Mouse (Mus musculus) gastrocnemius, postnatal 14 days (tissue): ENCODE results near the gene Olfr622. TPM values are rescaled to one million over a fixed set of nuclear protein-coding genes. Genes with fewer than 3 reads are reported as not detected.

Experiments used
- DNase-seq: peaks from one replicate; pipeline ENCODE4 v3.0.0; 2021; ENCODE audit warnings: mixed read lengths
- intact Hi-C: fragments of 180-260 bp; cut with DNase I; formaldehyde crosslinking; loops from one replicate; pipeline ENCODE4 v1.15.1; 2025; ENCODE audit warnings: low total_unique reads
- long read RNA-seq, 2 experiments: library from polyadenylated mRNA; stranded (forward); transcript quantifications; one replicate each; pipeline ENCODE4 v2.0.0; 2021
- total RNA-seq, 2 experiments: library from RNA; stranded (reverse); gene quantifications; 2 replicates each; pipeline ENCODE4 v1.2.3; 2021

Olfr622 gene
- total RNA-seq = not detected
- long read RNA-seq, experiment 1 = 0 reads
- long read RNA-seq, experiment 2 = 0 reads

DNA sequence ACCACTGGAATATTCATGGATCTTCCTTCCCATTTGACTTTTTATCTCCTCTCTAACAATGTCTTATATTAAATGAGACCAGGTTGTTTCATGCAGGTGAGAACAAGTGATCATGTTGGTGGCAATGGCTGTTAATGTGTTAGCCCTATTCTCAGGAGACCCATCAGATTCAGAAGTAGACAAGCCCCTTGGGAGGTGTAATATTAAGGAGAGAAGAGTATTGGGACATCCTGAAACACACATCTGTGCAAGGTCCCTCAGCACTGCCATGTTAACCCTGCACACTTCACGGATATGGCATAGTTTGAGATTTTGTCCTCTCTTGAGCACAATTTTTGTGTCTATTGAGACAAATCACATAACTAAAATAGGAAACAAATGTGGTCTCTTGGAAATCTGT, at the start of gene Olfr622:
Gene Olfr622 (minus strand): TSS at position 101 of the 400 bp plus-strand sequence.
- intact Hi-C loops = no loop called here
- DNase-seq = no peak

DNA sequence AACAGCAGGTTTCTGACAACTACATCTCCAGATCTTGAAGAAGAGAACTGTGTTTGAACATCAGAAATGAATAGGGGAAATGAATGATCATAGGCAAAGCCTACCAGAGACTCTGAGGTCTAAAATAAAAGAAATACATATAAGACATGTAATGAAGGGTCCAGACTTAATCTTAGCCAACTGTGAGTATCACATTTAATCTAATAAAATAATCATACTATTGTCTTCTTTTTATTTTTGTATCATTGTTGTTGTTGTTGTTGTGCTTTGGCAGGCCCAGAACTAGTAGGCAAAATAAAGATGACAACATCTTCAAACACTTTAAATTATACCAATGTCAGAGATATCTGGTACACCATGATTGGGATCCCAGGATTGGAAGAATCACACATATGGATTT, 39.9 kb upstream of the Olfr622 start, which contains the start of gene Olfr625-ps1:
Gene Olfr625-ps1 (plus strand): TSS at position 301 of the 400 bp plus-strand sequence.
- DNase-seq = no peak
- intact Hi-C loops = no loop called here

DNA sequence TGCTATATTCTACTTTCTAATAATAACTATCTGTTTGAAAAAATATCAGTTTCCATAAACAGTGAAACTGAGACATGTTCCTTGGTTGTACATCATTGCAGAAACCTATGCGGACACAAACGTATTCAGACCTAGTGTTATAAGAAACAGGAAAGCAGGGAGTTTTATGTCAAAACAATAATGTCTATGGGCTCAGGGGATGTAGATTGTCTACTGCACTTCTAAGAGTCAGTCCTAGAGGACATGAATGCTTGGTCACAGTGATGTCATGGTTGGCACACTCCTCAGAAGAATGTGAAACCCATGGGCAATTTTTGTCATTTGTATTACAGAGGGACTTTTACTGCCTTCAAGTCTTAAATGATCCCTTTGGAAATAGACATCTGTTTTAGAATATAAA, 28.6 kb upstream of the Olfr622 start, which contains the start of gene Olfr624:
Gene Olfr624 (minus strand): TSS at position 101 of the 400 bp plus-strand sequence.
- no peak for DNase-seq
- intact Hi-C loops = no loop called here

DNA sequence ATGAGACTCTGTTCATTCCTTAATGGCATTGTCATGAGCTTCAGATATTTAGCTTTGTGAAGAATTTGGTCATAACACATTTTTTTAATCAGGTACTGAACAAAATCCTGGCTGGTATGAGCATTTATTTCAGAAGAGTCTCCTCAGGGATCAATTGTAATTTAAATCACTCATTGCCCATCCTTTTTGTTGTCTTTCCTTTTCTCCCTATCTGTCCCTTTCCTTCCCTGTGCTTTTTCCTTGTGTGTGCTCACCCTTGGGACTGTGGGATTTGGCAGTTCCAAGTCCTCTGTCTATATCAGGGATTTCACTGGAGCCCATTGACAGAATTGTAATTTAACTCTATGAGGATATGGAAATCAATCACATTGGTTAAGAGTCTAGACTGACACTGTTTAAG, 21.1 kb upstream of the Olfr622 start, which contains the start of gene Olfr623:
Gene Olfr623 (minus strand): TSS at position 101 of the 400 bp plus-strand sequence.
- no peak for DNase-seq
- intact Hi-C loops = no loop called here

DNA sequence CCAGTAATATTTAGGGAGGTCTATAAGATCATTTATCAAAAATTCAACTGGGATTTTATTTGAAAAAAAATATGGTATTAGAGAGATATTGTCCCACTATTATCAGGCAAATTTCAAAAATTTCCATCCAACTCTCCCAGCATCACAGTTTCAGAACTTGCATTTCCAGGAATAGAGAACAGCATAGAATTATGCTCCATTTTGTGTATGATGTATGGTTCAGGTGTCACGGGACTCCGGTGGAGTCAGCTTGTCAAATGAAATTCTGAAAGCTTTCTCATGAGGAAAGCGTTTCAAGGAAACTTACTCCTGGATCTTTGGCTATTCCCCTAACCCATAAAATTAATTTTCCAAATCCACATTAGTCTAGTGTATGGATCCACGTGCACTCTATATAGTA, 1.6 kb upstream of the Olfr622 start:
- intact Hi-C loops = no loop called here
- DNase-seq = no peak

DNA sequence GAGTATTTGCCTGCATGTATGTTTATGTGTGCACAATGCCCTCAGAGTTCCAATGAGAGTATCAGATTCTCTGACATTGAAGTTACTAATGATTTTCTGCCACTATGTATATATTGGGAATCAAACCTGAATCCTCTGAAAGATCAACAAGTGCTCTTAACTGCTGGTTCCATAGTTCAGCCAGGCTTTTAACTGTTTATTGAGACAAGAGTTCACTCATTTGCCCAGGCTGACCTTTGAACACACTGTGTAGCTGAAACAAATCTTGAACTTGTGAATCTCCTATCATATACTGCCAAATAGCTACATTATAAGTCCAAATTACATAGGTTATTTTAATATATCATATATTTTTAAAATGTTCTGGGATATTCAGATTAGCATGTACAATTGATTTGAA, 5.7 kb downstream of the Olfr622 start:
- DNase-seq = no peak
- intact Hi-C loops = no loop called here

DNA sequence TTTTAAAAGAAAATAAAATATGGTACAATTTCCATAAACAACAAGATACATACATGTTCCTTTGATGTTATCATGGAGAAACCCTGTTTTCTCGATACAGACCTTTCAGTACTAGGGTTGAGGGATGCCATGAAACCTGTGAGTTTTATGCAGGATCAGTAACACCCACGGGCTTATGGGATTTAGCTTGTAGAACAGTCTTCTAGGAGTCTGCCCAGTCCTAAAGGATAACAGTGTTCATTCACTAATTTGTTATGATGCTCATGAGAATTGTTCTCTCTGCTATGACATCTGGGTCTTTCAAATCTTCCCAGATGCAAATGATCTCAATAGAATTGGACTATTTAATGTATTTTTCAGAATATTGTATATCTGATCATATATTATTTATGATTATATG, 30.1 kb downstream of the Olfr622 start, which contains the start of gene Olfr620:
Gene Olfr620 (minus strand): TSS at position 101 of the 400 bp plus-strand sequence.
- no peak for DNase-seq
- intact Hi-C loops = no loop called here

DNA sequence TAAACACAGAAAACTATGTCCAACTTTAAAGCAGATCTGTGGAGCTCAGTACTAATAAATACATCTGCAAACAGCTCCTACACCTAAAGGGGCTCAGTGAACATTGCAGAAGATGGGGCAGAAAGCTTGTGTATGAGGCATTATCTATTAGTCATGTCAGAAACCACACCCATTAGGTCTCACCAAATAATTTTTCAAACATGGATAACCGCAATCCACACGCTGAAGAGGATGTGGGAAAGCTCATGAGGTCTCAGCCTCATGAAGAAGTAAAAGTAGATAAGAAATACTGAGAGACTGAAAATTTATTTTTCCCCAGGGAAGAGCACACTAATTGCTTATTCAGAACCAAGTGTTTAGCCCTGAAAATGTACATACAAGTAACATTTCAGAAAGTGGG, 35.1 kb downstream of the Olfr622 start:
- no peak for DNase-seq
- intact Hi-C loops = no loop called here

DNA sequence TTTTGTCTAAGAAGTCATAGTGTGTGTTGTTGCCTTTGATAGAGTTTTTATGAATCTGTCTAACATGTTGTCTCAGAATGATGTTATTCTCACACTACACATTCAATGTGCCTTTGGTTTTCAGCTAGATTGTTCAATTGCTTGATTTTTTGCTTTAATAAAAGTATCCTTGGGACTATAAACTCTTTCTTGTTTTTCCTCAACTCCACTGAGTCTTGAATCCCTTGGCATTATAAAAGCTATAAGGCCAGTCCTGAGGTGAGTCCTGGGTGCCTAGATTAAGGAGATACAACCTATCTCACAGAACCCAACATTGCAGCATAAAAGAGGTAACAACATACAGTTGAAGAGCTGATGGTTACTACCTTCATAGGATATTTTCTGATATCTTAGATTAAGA, 42.2 kb downstream of the Olfr622 start, which contains the start of gene Olfr619:
Gene Olfr619 (plus strand): TSS at position 301 of the 400 bp plus-strand sequence.
- no peak for DNase-seq
- intact Hi-C loops = no loop called here

DNA sequence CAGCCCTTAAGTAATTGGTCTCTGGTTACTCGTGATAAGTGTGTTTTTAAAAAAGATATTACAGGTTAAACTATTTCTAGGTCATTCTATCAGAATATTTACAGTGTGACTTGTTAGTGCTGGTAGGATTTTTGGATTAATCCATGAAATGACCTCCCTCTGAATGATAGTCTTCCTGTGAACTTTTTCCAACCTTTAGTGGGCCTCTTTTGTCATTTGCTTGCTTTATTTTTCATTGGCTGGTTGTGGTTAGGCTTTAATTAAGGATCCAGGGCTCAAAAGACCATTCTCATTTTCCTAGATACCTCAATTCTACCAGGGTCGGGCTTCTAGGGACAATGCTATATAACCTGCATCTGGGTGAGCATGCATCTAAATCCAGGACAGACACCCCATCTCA, 52.7 kb downstream of the Olfr622 start, which contains the start of gene Olfr618:
Gene Olfr618 (plus strand): TSS at position 301 of the 400 bp plus-strand sequence.
- intact Hi-C loops = no loop called here
- DNase-seq = no peak

Other genes starting within 250 kb of the Olfr622 start
- gene Usp17lc, start 227.6 kb downstream of the Olfr622 start, total RNA-seq = not detected
- gene Olfr605, start 197.3 kb downstream of the Olfr622 start, total RNA-seq = not detected
- gene Olfr606, start 193.7 kb downstream of the Olfr622 start, total RNA-seq = not detected
- not detected for gene Olfr607, start 178.6 kb downstream of the Olfr622 start, total RNA-seq
- gene Olfr608, start 172.8 kb downstream of the Olfr622 start, total RNA-seq = not detected
- gene Olfr609, start 144.6 kb downstream of the Olfr622 start, total RNA-seq = not detected
- not detected for gene Olfr610, start 130.6 kb downstream of the Olfr622 start, total RNA-seq
- not detected for gene Olfr611, start 121.9 kb downstream of the Olfr622 start, total RNA-seq
- gene Olfr612, start 100.0 kb downstream of the Olfr622 start, total RNA-seq = not detected
- not detected for gene Olfr613, start 94.6 kb downstream of the Olfr622 start, total RNA-seq
- gene Olfr615, start 86.6 kb downstream of the Olfr622 start, total RNA-seq = not detected
- not detected for gene Olfr616, start 73.6 kb downstream of the Olfr622 start, total RNA-seq
- gene Olfr617, start 69.6 kb downstream of the Olfr622 start, total RNA-seq = not detected
- gene Olfr618, start 52.6 kb downstream of the Olfr622 start, total RNA-seq = not detected
- gene Olfr619, start 42.1 kb downstream of the Olfr622 start, total RNA-seq = not detected
- not detected for gene Olfr620, start 30.2 kb downstream of the Olfr622 start, total RNA-seq
- not detected for gene Olfr623, start 21.0 kb upstream of the Olfr622 start, total RNA-seq
- gene Olfr624, start 28.5 kb upstream of the Olfr622 start, total RNA-seq = not detected
- gene Olfr625-ps1, start 40.0 kb upstream of the Olfr622 start, total RNA-seq = not detected
- not detected for gene Olfr243, start 72.0 kb upstream of the Olfr622 start, total RNA-seq
- not detected for gene Olfr628, start 87.7 kb upstream of the Olfr622 start, total RNA-seq
- gene Olfr629, start 102.2 kb upstream of the Olfr622 start, total RNA-seq = not detected
- gene Olfr630, start 114.6 kb upstream of the Olfr622 start, total RNA-seq = not detected
- not detected for gene Olfr69, start 128.9 kb upstream of the Olfr622 start, total RNA-seq
- not detected for gene Olfr68, start 137.0 kb upstream of the Olfr622 start, total RNA-seq
- not detected for gene Olfr67, start 149.1 kb upstream of the Olfr622 start, total RNA-seq
- 100 to 1,000 TPM; 114 to 127 TPM for gene Hbb-bt, start 171.3 kb upstream of the Olfr622 start, total RNA-seq
- gene Hbb-bs, start 185.4 kb upstream of the Olfr622 start, total RNA-seq = 1,000 to 10,000 TPM; 1,097 to 1,122 TPM
- not detected for gene Hbb-bh2, start 197.8 kb upstream of the Olfr622 start, total RNA-seq
- gene Hbb-bh1, start 200.5 kb upstream of the Olfr622 start, total RNA-seq = not detected
- not detected for gene Hbb-y, start 210.5 kb upstream of the Olfr622 start, total RNA-seq
- gene Olfr66, start 243.6 kb upstream of the Olfr622 start, total RNA-seq = not detected